Mouse (Mus musculus) layer of hippocampus, postnatal 25 days (tissue): ENCODE measurements around the gene Klhdc1. TPM values are rescaled to one million over a fixed set of nuclear protein-coding genes. Genes with fewer than 3 reads are reported as not detected.

ENCODE experiments used
- DNase-seq, 2 experiments: peaks; one replicate each; pipeline ENCODE4 v3.0.0; 2022; ENCODE audit warnings: mixed read lengths in 2 of 2, low spot score in 1 of 2; ENCODE audit errors: extremely low spot score in 1 of 2
- total RNA-seq, 2 experiments: library from RNA; stranded (reverse); gene quantifications; 2 replicates each; pipeline ENCODE4 v1.2.3; 2021

The Klhdc1 gene
- total RNA-seq, 2 experiments from 2014 or later = 15.2 to 18.4 TPM

GRCm38 (mm10) chr12:69227776-69228466, 13.1 kb upstream of the Klhdc1 start, which contains the start of gene Pole2:
Pole2 (minus strand) TSS chr12:69228195.
- peak; percentile 78 to 81 for DNase-seq

GRCm38 (mm10) chr12:69229251-69229650, 11.7 kb upstream of the Klhdc1 start:
- DNase-seq = no peak

GRCm38 (mm10) chr12:69235782-69236181, 5.2 kb upstream of the Klhdc1 start:
- DNase-seq = no peak

GRCm38 (mm10) chr12:69238284-69238683, 2.7 kb upstream of the Klhdc1 start:
- no peak for DNase-seq

- DNase-seq = no peak
Observed at GRCm38 (mm10) chr12:69241405-69241770, 412 bp downstream of the Klhdc1 start.

GRCm38 (mm10) chr12:69241771-69242431, 925 bp downstream of the Klhdc1 start:
- peak; percentile 59 to 76 for DNase-seq

GRCm38 (mm10) chr12:69249766-69250165, 8.8 kb downstream of the Klhdc1 start:
- no peak for DNase-seq

GRCm38 (mm10) chr12:69250756-69251155, 9.8 kb downstream of the Klhdc1 start:
- DNase-seq = no peak

- no peak for DNase-seq
Observed at GRCm38 (mm10) chr12:69253806-69254205, 12.8 kb downstream of the Klhdc1 start.

GRCm38 (mm10) chr12:69257836-69258235, 16.9 kb downstream of the Klhdc1 start:
- no peak for DNase-seq

GRCm38 (mm10) chr12:69262251-69262650, 21.3 kb downstream of the Klhdc1 start:
- DNase-seq = no peak

- no peak for DNase-seq
Observed at GRCm38 (mm10) chr12:69265031-69265430, 24.1 kb downstream of the Klhdc1 start.

GRCm38 (mm10) chr12:69267956-69268632, 27.1 kb downstream of the Klhdc1 start:
- peak in 1 of 2 experiments; percentile 3 for DNase-seq

- no peak for DNase-seq
Observed at GRCm38 (mm10) chr12:69268956-69269355, 28.0 kb downstream of the Klhdc1 start.

- DNase-seq = no peak
Observed at GRCm38 (mm10) chr12:69279931-69280469, 39.0 kb downstream of the Klhdc1 start.

GRCm38 (mm10) chr12:69280915-69281314, 39.9 kb downstream of the Klhdc1 start:
- DNase-seq = no peak

GRCm38 (mm10) chr12:69283146-69283545, 42.2 kb downstream of the Klhdc1 start:
- no peak for DNase-seq

GRCm38 (mm10) chr12:69287535-69287934, 46.6 kb downstream of the Klhdc1 start:
- no peak for DNase-seq

GRCm38 (mm10) chr12:69288699-69289098, 47.7 kb downstream of the Klhdc1 start:
- no peak for DNase-seq

GRCm38 (mm10) chr12:69292401-69292800, 51.4 kb downstream of the Klhdc1 start:
- DNase-seq = no peak

GRCm38 (mm10) chr12:69293815-69294214, 52.8 kb downstream of the Klhdc1 start:
- no peak for DNase-seq
